Mouse (Mus musculus) bone marrow macrophage, adult 2 months (primary cell): ENCODE measurements at regions not wholly inside any gene's neighbourhood (a gene's known extent, or its start where the extent isn't known, plus 50 kb on each side); places are given as distances from the start of the nearest gene placed in this dataset.

Experiments used
- H3K27ac ChIP-seq: 2 replicates; pipeline ENCODE4 v1.5.1; 2012; ENCODE audit warnings: low read depth, low read length; ENCODE audit not compliant: insufficient read depth
- H3K4me1 ChIP-seq: 2 replicates; pipeline ENCODE4 v1.6.1; 2012; ENCODE audit warnings: low read length; ENCODE audit not compliant: control insufficient read depth, insufficient read depth
- H3K4me3 ChIP-seq: 2 replicates; pipeline ENCODE4 v1.5.1; 2012; ENCODE audit warnings: mild to moderate bottlenecking, low read length, moderate library complexity; ENCODE audit not compliant: insufficient read depth
- CTCF ChIP-seq: IDR thresholded peaks from 2 replicates; pipeline ENCODE4 v1.5.1; 2012; ENCODE audit warnings: low read depth, mild to moderate bottlenecking, low read length, moderate library complexity
- POLR2A ChIP-seq: IDR thresholded peaks from 2 replicates; pipeline ENCODE4 v1.6.1; 2012; ENCODE audit warnings: mild to moderate bottlenecking, low read depth, low read length, borderline replicate concordance

- Histone ChIP-seq H3K4me1 (no peaks in the 10 kb centered on the region), H3K4me3 (no peak overlapping the region), H3K27ac (no peak overlapping the region)
- no peak for TF ChIP-seq CTCF
- TF ChIP-seq POLR2A: no peak
These were observed 62.3 kb upstream of the Tenm4 start for GRCm38 (mm10) chr7:96108768-96109167.

- H3K4me3 ChIP-seq: no peak overlapping the region
These were observed 50.9 kb upstream of the Tenm4 start for GRCm38 (mm10) chr7:96120142-96120541.

More at GRCm38 (mm10) chr7:96120142-96120541, 50.9 kb upstream of the Tenm4 start:
- Histone ChIP-seq H3K27ac (no peak overlapping the region), H3K4me1 (no peaks in the 10 kb centered on the region)
- TF ChIP-seq POLR2A (no peak), CTCF (no peak)
